ENCODE assay signal across 11 mouse cellular contexts in the genomic region with DNA sequence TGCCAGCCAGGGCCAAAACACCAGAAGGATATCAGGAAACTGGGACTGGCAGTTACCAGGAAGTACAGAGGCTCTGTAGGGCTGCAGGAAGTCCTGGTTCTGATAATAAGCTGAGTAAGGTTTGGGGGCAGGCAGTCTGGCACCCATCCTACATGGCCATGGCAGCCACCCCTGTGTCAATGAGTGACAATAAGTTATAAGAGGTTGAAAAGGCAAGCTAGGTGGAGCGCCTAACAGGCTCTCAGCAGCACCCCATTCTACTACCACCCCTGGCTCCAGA. TPM values are rescaled to one million over a fixed set of nuclear protein-coding genes. Genes with fewer than 3 reads are reported as not detected.
DNase-seq lines count a peak whose midpoint lies in the region; ATAC-seq and TF ChIP-seq lines count a peak whose summit lies in the region.
"Had no signal": no experiment of that assay in that cellular context is flagged by ENCODE, and none has a peak within 500 bp of the region (broad histone marks: within the 10 kb centered on the region; RNA-seq: fewer than 3 reads in every experiment).

No protein-coding gene starts in this region.

- no peak overlapping the region for H3K4me2 ChIP-seq in forebrain, embryonic 15.5 days (replicated peaks)
- no peak overlapping the region for H3K4me2 ChIP-seq in midbrain, embryonic 12.5 days (replicated peaks)
- H3K4me2 ChIP-seq: liver, embryonic 15.5 days had no signal

- peaks cover 28% of the 10 kb centered on the region for H3K4me1 ChIP-seq in forebrain, embryonic 15.5 days
- H3K4me1 ChIP-seq in midbrain, embryonic 12.5 days, result peaks cover 45% of the 10 kb centered on the region

- H3K9me3 ChIP-seq in forebrain, embryonic 15.5 days, result no peaks in the 10 kb centered on the region
- H3K9me3 ChIP-seq in midbrain, embryonic 12.5 days, result no peaks in the 10 kb centered on the region
- H3K9me3 ChIP-seq: liver, embryonic 15.5 days had no signal

- peak; percentile 67 for ATAC-seq in common myeloid progenitor, adult 5-6 weeks (replicated peaks; ENCODE audit: low read depth, poor library complexity, severe bottlenecking)
- ATAC-seq in forebrain, embryonic 15.5 days (replicated peaks), result no peak
- ATAC-seq in midbrain, embryonic 12.5 days (ENCODE audit: low FRiP score, low read depth), result no peak
- ATAC-seq in erythroblast, adult 5-6 weeks (replicated peaks; ENCODE audit: low FRiP score, poor library complexity, severe bottlenecking), result no peak

- no peak overlapping the region for H3K9ac ChIP-seq in forebrain, embryonic 15.5 days (replicated peaks)
- no peak overlapping the region; the same call in 1 of the 2 replicates for H3K9ac ChIP-seq in midbrain, embryonic 12.5 days (replicated peaks)
- H3K9ac ChIP-seq: liver, embryonic 15.5 days had no signal

- DNase-seq in left cerebral cortex, adult 2 months (ENCODE audit: extremely low spot score in 1 of 2, low spot score in 2 of 2), result no peak
- no peak for DNase-seq in left cerebral cortex, postnatal 10 days (ENCODE audit: extremely low spot score in 1 of 2, low spot score in 2 of 2)
- DNase-seq in layer of hippocampus, postnatal 14 days (ENCODE audit: low spot score in 2 of 2), result no peak
- DNase-seq in heart, adult 8-10 months (ENCODE audit: low spot score), result no peak
- DNase-seq: heart, postnatal 4 days; layer of hippocampus, adult 9-11 months had no signal

- no peak for TF ChIP-seq CTCF in left cerebral cortex, adult 2 months (IDR thresholded peaks at IDR 0.05)

- WGBS in forebrain, embryonic 15.5 days, result 86% methylated on average over 1 of the region's 1 CpGs
- 100% methylated on average over 1 of the region's 1 CpGs for WGBS in midbrain, embryonic 12.5 days

- no peaks in the 10 kb centered on the region for H3K36me3 ChIP-seq in forebrain, embryonic 15.5 days
- no peaks in the 10 kb centered on the region for H3K36me3 ChIP-seq in midbrain, embryonic 12.5 days
- H3K36me3 ChIP-seq: liver, embryonic 15.5 days had no signal

- no peaks in the 10 kb centered on the region for H3K27me3 ChIP-seq in forebrain, embryonic 15.5 days
- peaks cover 70% of the 10 kb centered on the region for H3K27me3 ChIP-seq in midbrain, embryonic 12.5 days

- H3K4me3 ChIP-seq in left cerebral cortex, adult 2 months, result no peak overlapping the region
- H3K4me3 ChIP-seq in forebrain, embryonic 15.5 days, result no peak overlapping the region
- no peak overlapping the region for H3K4me3 ChIP-seq in midbrain, embryonic 12.5 days
- H3K4me3 ChIP-seq: liver, embryonic 15.5 days had no signal

- H3K27ac ChIP-seq in left cerebral cortex, adult 2 months, result peak overlapping the region; percentile 28; the same call in 1 of the 2 replicates
- peak overlapping the region; percentile 73 for H3K27ac ChIP-seq in forebrain, embryonic 15.5 days (replicated peaks)
- H3K27ac ChIP-seq in midbrain, embryonic 12.5 days (replicated peaks), result peak overlapping the region; percentile 84
- H3K27ac ChIP-seq: liver, embryonic 15.5 days had no signal

- intact Hi-C loops in left cerebral cortex, adult 2 months (cut with DNase I), result no loop called here
- intact Hi-C loops in left cerebral cortex, postnatal 10 days (cut with DNase I), result no loop called here

RNA-seq across cellular contexts. Expression of a gene that starts 15.2 kb away (rescaled TPM):
- total RNA-seq in left cerebral cortex, adult 2 months (2021), result 100 to 1,000 TPM; 112 to 140 TPM
- total RNA-seq in left cerebral cortex, postnatal 10 days (2021), result 100 to 1,000 TPM in 1 of 2 experiments, 10 to 100 TPM in 1; 71.3 to 109 TPM
- total RNA-seq in common myeloid progenitor, adult 5-6 weeks (2017), result 0.09 TPM in 1 of 2 replicates, not detected in the other
- polyA plus RNA-seq in forebrain, embryonic 15.5 days (2015; fragmentation: Nextera tagmentation; extraction: Ambion mirVana), result 32.9 and 44.3 TPM in 2 replicates
- polyA plus RNA-seq in midbrain, embryonic 12.5 days (2016; fragmentation: Nextera tagmentation; extraction: Ambion mirVana), result 66.2 and 88.3 TPM in 2 replicates
- not detected in 2 replicates for total RNA-seq in erythroblast, adult 5-6 weeks (2015; ENCODE audit: low replicate concordance)
- total RNA-seq in erythroblast, adult 5-6 weeks (2017; ENCODE audit: low replicate concordance), result not detected in 2 replicates
- 100 to 1,000 TPM; 137 to 159 TPM for total RNA-seq in layer of hippocampus, postnatal 14 days (2021)
- 10 to 100 TPM in 2 of 4 experiments, 1 to 10 TPM in 2; 5.7 to 10.7 (median 9.3) TPM for total RNA-seq in heart, adult 8-10 months (2022)

RNA-seq across cellular contexts. Expression of a gene that starts 48.1 kb away (rescaled TPM):
- total RNA-seq in left cerebral cortex, adult 2 months (2021), result 10 to 100 TPM; 24.8 to 26.7 TPM
- 10 to 100 TPM; 22.2 to 23.9 TPM for total RNA-seq in left cerebral cortex, postnatal 10 days (2021)
- total RNA-seq in common myeloid progenitor, adult 5-6 weeks (2017), result 22.2 and 24.8 TPM in 2 replicates
- polyA plus RNA-seq in forebrain, embryonic 15.5 days (2015; fragmentation: Nextera tagmentation; extraction: Ambion mirVana), result 31.0 and 35.0 TPM in 2 replicates
- polyA plus RNA-seq in midbrain, embryonic 12.5 days (2016; fragmentation: Nextera tagmentation; extraction: Ambion mirVana), result 31.8 and 37.5 TPM in 2 replicates
- total RNA-seq in erythroblast, adult 5-6 weeks (2015; ENCODE audit: low replicate concordance), result 10.0 and 12.3 TPM in 2 replicates
- 10.1 and 14.2 TPM in 2 replicates for total RNA-seq in erythroblast, adult 5-6 weeks (2017; ENCODE audit: low replicate concordance)
- 10 to 100 TPM; 21.7 to 25.5 TPM for total RNA-seq in layer of hippocampus, postnatal 14 days (2021)
- 10 to 100 TPM; 20.4 to 22.2 (median 21.9) TPM for total RNA-seq in heart, adult 8-10 months (2022)

RNA-seq across cellular contexts. Expression of a gene that starts 48.4 kb away (rescaled TPM):
- 1 to 10 TPM; 5.3 to 7.2 TPM for total RNA-seq in left cerebral cortex, adult 2 months (2021)
- total RNA-seq in left cerebral cortex, postnatal 10 days (2021), result 10 to 100 TPM in 1 of 2 experiments, 1 to 10 TPM in 1; 9.9 to 15.0 TPM
- 161 and 162 TPM in 2 replicates for total RNA-seq in common myeloid progenitor, adult 5-6 weeks (2017)
- polyA plus RNA-seq in forebrain, embryonic 15.5 days (2015; fragmentation: Nextera tagmentation; extraction: Ambion mirVana), result 91.5 and 98.2 TPM in 2 replicates
- 203 and 205 TPM in 2 replicates for polyA plus RNA-seq in midbrain, embryonic 12.5 days (2016; fragmentation: Nextera tagmentation; extraction: Ambion mirVana)
- 58.2 and 84.0 TPM in 2 replicates for total RNA-seq in erythroblast, adult 5-6 weeks (2015; ENCODE audit: low replicate concordance)
- total RNA-seq in erythroblast, adult 5-6 weeks (2017; ENCODE audit: low replicate concordance), result 72.4 and 139 TPM in 2 replicates
- 10 to 100 TPM in 1 of 2 experiments, 1 to 10 TPM in 1; 9.8 to 12.0 TPM for total RNA-seq in layer of hippocampus, postnatal 14 days (2021)
- total RNA-seq in heart, adult 8-10 months (2022), result 1 to 10 TPM; 1.6 to 3.1 (median 2.1) TPM

RNA-seq across cellular contexts. Expression of a gene that starts 53.9 kb away (rescaled TPM):
- 10 to 100 TPM; 24.4 to 25.7 TPM for total RNA-seq in left cerebral cortex, adult 2 months (2021)
- 10 to 100 TPM; 26.5 to 28.9 TPM for total RNA-seq in left cerebral cortex, postnatal 10 days (2021)
- total RNA-seq in common myeloid progenitor, adult 5-6 weeks (2017), result 286 and 289 TPM in 2 replicates
- 129 and 141 TPM in 2 replicates for polyA plus RNA-seq in forebrain, embryonic 15.5 days (2015; fragmentation: Nextera tagmentation; extraction: Ambion mirVana)
- polyA plus RNA-seq in midbrain, embryonic 12.5 days (2016; fragmentation: Nextera tagmentation; extraction: Ambion mirVana), result 231 TPM in 2 replicates
- total RNA-seq in erythroblast, adult 5-6 weeks (2015; ENCODE audit: low replicate concordance), result 123 and 133 TPM in 2 replicates
- total RNA-seq in erythroblast, adult 5-6 weeks (2017; ENCODE audit: low replicate concordance), result 192 and 271 TPM in 2 replicates
- 10 to 100 TPM; 22.0 to 24.7 TPM for total RNA-seq in layer of hippocampus, postnatal 14 days (2021)
- 10 to 100 TPM in 2 of 4 experiments, 1 to 10 TPM in 2; 8.8 to 12.0 (median 10.6) TPM for total RNA-seq in heart, adult 8-10 months (2022)

Comparison
In these comparisons a context has a peak if more than half of its experiments do, and no peak if none do; other contexts are left out.
1. H3K27ac ChIP-seq: peak in every context shown above with its lines; median percentile 84 in midbrain, embryonic 12.5 days; 73 in forebrain, embryonic 15.5 days; 28 in left cerebral cortex, adult 2 months.
2. RNA of a gene that starts 15.2 kb away (total RNA-seq): 137 to 159 TPM in layer of hippocampus, postnatal 14 days, 112 to 140 TPM in left cerebral cortex, adult 2 months and 71.3 to 109 TPM in left cerebral cortex, postnatal 10 days; 5.7 to 10.7 TPM in heart, adult 8-10 months, 0.09 TPM in common myeloid progenitor, adult 5-6 weeks and not detected in erythroblast, adult 5-6 weeks; every median in the first group is over 4 times any median in the second.